Mouse (Mus musculus) myocyte (in vitro differentiated cells): ENCODE data around the gene Nap1l5. TPM values are rescaled to one million over a fixed set of nuclear protein-coding genes. Genes with fewer than 3 reads are reported as not detected.

ENCODE experiments used
- H3K27me3 ChIP-seq: one replicate; pipeline ENCODE4 v1.6.1; 2011; ENCODE audit not compliant: control insufficient read depth, insufficient read depth, insufficient read length
- H3K36me3 ChIP-seq: one replicate; pipeline ENCODE4 v1.6.1; 2011; ENCODE audit not compliant: control insufficient read depth, insufficient read depth
- H3K4me2 ChIP-seq: one replicate; pipeline ENCODE4 v1.6.1; 2011; ENCODE audit warnings: low read depth, control low read depth
- H3K4me3 ChIP-seq: one replicate; pipeline ENCODE4 v1.5.1; 2011; ENCODE audit warnings: mild to moderate bottlenecking, control low read depth, moderate library complexity
- H3K79me2 ChIP-seq: one replicate; pipeline ENCODE4 v1.6.1; 2011; ENCODE audit not compliant: control insufficient read depth, insufficient read depth
- H3ac ChIP-seq: one replicate; pipeline ENCODE4 v1.6.1; 2011; ENCODE audit not compliant: control insufficient read depth, insufficient read length
- CEBPB ChIP-seq: IDR thresholded peaks from 2 replicates; pipeline ENCODE4 v1.6.1; 2011; ENCODE audit warnings: mild to moderate bottlenecking, moderate library complexity; ENCODE audit not compliant: poor library complexity, insufficient read depth, severe bottlenecking
- E2F4 ChIP-seq: IDR thresholded peaks from one replicate; pipeline ENCODE4 v1.6.1; 2011; ENCODE audit warnings: mild to moderate bottlenecking, control low read depth, moderate library complexity; ENCODE audit not compliant: insufficient read depth
- MAX ChIP-seq: IDR thresholded peaks from one replicate; pipeline ENCODE4 v1.6.1; 2011; ENCODE audit warnings: low read depth, mild to moderate bottlenecking, control low read depth
- MYOD1 ChIP-seq, 3 experiments: IDR thresholded peaks; one replicate each; pipeline ENCODE4 v1.6.1; 2011; ENCODE audit warnings: control low read depth in 2 of 3, low read depth in 2 of 3, mild to moderate bottlenecking in 2 of 3, moderate library complexity in 1 of 3; ENCODE audit not compliant: insufficient read length in 2 of 3, control insufficient read depth in 1 of 3
- MYOG ChIP-seq, 3 experiments: IDR thresholded peaks; one replicate each; pipeline ENCODE4 v1.6.1; 2011; ENCODE audit warnings: control low read depth in 2 of 3, low read depth in 2 of 3, mild to moderate bottlenecking in 2 of 3; ENCODE audit not compliant: insufficient read length in 2 of 3, control insufficient read depth in 1 of 3, insufficient read depth in 1 of 3
- POLR2A ChIP-seq: IDR thresholded peaks from one replicate; pipeline ENCODE4 v1.6.1; 2011; ENCODE audit warnings: low read depth, mild to moderate bottlenecking, control low read depth, moderate library complexity; ENCODE audit not compliant: insufficient read length
- POLR2AphosphoS2 ChIP-seq: IDR thresholded peaks from one replicate; pipeline ENCODE4 v1.6.1; 2011; ENCODE audit warnings: low read depth, control low read depth; ENCODE audit not compliant: insufficient read length
- REST ChIP-seq: IDR thresholded peaks from one replicate; pipeline ENCODE4 v1.6.1; 2011; ENCODE audit warnings: mild to moderate bottlenecking, control low read depth, moderate library complexity; ENCODE audit not compliant: insufficient read depth, insufficient read length
- SRF ChIP-seq: IDR thresholded peaks from one replicate; pipeline ENCODE4 v1.6.1; 2011; ENCODE audit warnings: low read depth; ENCODE audit not compliant: control insufficient read depth, insufficient read length
- TCF12 ChIP-seq: IDR thresholded peaks from one replicate; pipeline ENCODE4 v1.6.1; 2011; ENCODE audit warnings: mild to moderate bottlenecking, control low read depth; ENCODE audit not compliant: poor library complexity, insufficient read depth, severe bottlenecking
- TCF3 ChIP-seq: IDR thresholded peaks from one replicate; pipeline ENCODE4 v1.6.1; 2011; ENCODE audit warnings: low read depth, control low read depth; ENCODE audit not compliant: insufficient read length
- USF1 ChIP-seq: IDR thresholded peaks from one replicate; pipeline ENCODE4 v1.6.1; 2011; ENCODE audit warnings: low read depth, mild to moderate bottlenecking, control low read depth, moderate library complexity
- polyA plus RNA-seq: library from polyadenylated mRNA; unstranded; fragments of >200 nt; fragmentation: generic; extraction: Trizol; gene quantifications from one replicate; pipeline ENCODE4 v1.2.1, GENCODE M21; 2012; ENCODE audit warnings: missing spikeins

Nap1l5 gene
- polyA plus RNA-seq, 1 experiment = 0.11 TPM

DNA sequence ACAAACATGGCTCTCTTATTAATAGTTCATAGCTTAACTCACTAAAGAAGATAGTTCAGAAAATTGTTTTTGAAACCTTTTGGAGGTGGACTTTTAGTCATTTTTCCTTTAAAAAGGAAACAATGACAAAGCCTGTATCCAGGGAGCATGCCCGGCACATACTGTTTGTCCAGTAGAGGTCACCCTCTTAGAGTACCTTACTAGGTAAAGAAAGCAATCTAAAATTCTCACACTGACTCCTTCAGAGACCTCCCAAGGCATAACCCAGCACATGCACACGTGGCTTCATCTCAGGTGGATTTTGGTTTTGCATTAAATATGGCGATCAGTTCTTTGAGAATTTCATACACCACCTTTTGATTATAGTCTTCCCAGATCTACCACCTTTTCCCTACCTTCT lies 14.7 kb upstream of the Nap1l5 start:
- no peak for TF ChIP-seq POLR2AphosphoS2
- TF ChIP-seq TCF3 = no peak
- no peak for TF ChIP-seq POLR2A
- no peak for TF ChIP-seq MAX
- no peak for TF ChIP-seq REST
- TF ChIP-seq USF1 = no peak
- TF ChIP-seq TCF12 = no peak
- no peak for TF ChIP-seq SRF
- no peak for TF ChIP-seq E2F4
- TF ChIP-seq MYOG (IDR thresholded peaks at IDR 0.05; ENCODE audit: control insufficient read depth in 1 of 3, insufficient read depth in 1 of 3, insufficient read length in 2 of 3, low read depth in 2 of 3) = no peak
- TF ChIP-seq MYOD1 (IDR thresholded peaks at IDR 0.05; ENCODE audit: control insufficient read depth in 1 of 3, insufficient read length in 2 of 3, low read depth in 2 of 3) = no peak
- no peak for TF ChIP-seq CEBPB
- Histone ChIP-seq H3K79me2 (no peaks in the 10 kb centered on the region), H3K4me2 (no peak overlapping the region), H3ac (no peak overlapping the region), H3K4me3 (no peak overlapping the region), H3K27me3 (no peaks in the 10 kb centered on the region), H3K36me3 (no peaks in the 10 kb centered on the region)

DNA sequence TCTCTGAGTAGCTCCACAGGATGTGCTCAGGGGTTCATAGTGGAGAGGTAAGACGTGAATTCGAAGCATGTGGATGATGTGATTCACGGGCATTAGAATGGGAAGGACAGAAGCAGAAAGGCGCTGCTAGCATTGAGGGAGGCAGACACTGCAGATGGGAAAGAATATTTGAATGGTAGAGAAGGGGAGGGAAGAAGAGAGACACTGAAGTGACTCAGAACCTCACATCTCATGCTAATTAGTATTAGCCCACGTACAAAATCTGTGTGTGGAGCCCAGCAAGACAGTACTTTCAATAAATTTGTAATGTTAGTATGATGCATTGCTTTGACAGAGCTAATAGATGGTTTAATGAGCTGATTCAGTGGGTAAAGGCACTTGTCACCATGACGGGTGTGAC lies 13.9 kb upstream of the Nap1l5 start:
- TF ChIP-seq E2F4 = no peak
- no peak for TF ChIP-seq POLR2A
- no peak for TF ChIP-seq POLR2AphosphoS2
- TF ChIP-seq USF1 = no peak
- no peak for TF ChIP-seq REST
- TF ChIP-seq MYOD1 (IDR thresholded peaks at IDR 0.05; ENCODE audit: control insufficient read depth in 1 of 3, insufficient read length in 2 of 3, low read depth in 2 of 3) = no peak
- TF ChIP-seq CEBPB = no peak
- no peak for TF ChIP-seq SRF
- no peak for TF ChIP-seq MYOG (IDR thresholded peaks at IDR 0.05; ENCODE audit: control insufficient read depth in 1 of 3, insufficient read depth in 1 of 3, insufficient read length in 2 of 3, low read depth in 2 of 3)
- TF ChIP-seq TCF3 = no peak
- TF ChIP-seq TCF12 = no peak
- TF ChIP-seq MAX = no peak
- H3K36me3 ChIP-seq = no peaks in the 10 kb centered on the region
- no peaks in the 10 kb centered on the region for H3K27me3 ChIP-seq

DNA sequence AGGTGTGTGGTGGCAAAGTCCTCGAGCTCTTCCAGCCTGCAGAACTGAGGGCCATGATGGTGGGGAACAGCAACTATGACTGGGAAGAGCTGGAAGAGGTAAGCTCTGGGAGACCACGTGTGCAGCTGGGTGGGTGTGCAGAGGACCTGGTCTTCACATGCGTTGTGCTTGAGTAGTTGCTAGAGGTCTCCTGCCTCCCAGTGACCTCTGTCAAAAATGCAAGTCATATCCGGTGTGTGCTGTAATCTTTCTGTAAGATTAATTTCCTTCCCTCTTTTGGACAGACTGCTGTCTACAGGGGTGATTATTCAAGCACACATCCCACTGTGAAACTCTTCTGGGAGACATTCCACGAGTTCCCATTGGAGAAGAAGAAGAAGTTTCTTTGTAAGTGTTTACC lies 9.6 kb upstream of the Nap1l5 start:
- TF ChIP-seq POLR2A (no peak), MYOG (IDR thresholded peaks at IDR 0.05; ENCODE audit: control insufficient read depth in 1 of 3, insufficient read depth in 1 of 3, insufficient read length in 2 of 3, low read depth in 2 of 3) (no peak), TCF12 (no peak), POLR2AphosphoS2 (no peak), MYOD1 (IDR thresholded peaks at IDR 0.05; ENCODE audit: control insufficient read depth in 1 of 3, insufficient read length in 2 of 3, low read depth in 2 of 3) (no peak), REST (no peak), E2F4 (no peak), CEBPB (no peak), SRF (no peak), MAX (no peak), TCF3 (no peak), USF1 (no peak)
- no peak overlapping the region for H3K4me2 ChIP-seq
- H3K36me3 ChIP-seq = no peaks in the 10 kb centered on the region
- no peak overlapping the region for H3K4me3 ChIP-seq
- no peaks in the 10 kb centered on the region for H3K79me2 ChIP-seq
- H3K27me3 ChIP-seq = no peaks in the 10 kb centered on the region
- H3ac ChIP-seq = no peak overlapping the region

More for the DNA sequence above, 13.9 kb upstream of the Nap1l5 start:
- H3ac ChIP-seq = no peak overlapping the region
- H3K4me2 ChIP-seq = no peak overlapping the region
- H3K79me2 ChIP-seq = no peaks in the 10 kb centered on the region
- no peak overlapping the region for H3K4me3 ChIP-seq

DNA sequence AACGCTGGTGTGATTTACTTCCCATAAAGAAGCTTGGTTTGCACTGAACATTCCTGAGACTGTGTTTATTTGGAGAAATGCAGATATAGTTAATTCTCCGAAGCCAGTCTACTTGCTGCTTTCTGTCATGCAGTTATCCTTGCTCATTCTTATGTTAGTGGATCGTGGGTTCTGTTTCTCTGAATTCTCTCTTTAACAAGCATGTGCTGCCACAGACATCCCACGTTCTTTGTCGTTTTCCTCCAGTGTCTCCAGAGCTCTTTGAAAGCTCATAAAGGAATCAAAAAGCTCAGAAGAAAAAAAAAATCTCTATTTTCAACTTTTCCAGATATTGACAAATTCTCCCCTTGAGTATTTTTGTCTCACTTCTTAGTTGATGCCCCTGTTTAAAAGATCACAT lies 7.1 kb upstream of the Nap1l5 start:
- no peak overlapping the region for H3K4me2 ChIP-seq
- H3K36me3 ChIP-seq = no peaks in the 10 kb centered on the region
- H3K79me2 ChIP-seq = no peaks in the 10 kb centered on the region
- TF ChIP-seq POLR2A = no peak
- no peak for TF ChIP-seq MYOD1 (IDR thresholded peaks at IDR 0.05; ENCODE audit: control insufficient read depth in 1 of 3, insufficient read length in 2 of 3, low read depth in 2 of 3)
- no peak for TF ChIP-seq POLR2AphosphoS2
- no peak for TF ChIP-seq MYOG (IDR thresholded peaks at IDR 0.05; ENCODE audit: control insufficient read depth in 1 of 3, insufficient read depth in 1 of 3, insufficient read length in 2 of 3, low read depth in 2 of 3)
- no peak for TF ChIP-seq USF1
- TF ChIP-seq SRF = no peak
- no peak for TF ChIP-seq E2F4
- TF ChIP-seq TCF3 = no peak
- TF ChIP-seq REST = no peak
- no peak for TF ChIP-seq TCF12
- no peak for TF ChIP-seq CEBPB
- no peak for TF ChIP-seq MAX
- H3ac ChIP-seq = no peak overlapping the region
- no peaks in the 10 kb centered on the region for H3K27me3 ChIP-seq
- H3K4me3 ChIP-seq = no peak overlapping the region

DNA sequence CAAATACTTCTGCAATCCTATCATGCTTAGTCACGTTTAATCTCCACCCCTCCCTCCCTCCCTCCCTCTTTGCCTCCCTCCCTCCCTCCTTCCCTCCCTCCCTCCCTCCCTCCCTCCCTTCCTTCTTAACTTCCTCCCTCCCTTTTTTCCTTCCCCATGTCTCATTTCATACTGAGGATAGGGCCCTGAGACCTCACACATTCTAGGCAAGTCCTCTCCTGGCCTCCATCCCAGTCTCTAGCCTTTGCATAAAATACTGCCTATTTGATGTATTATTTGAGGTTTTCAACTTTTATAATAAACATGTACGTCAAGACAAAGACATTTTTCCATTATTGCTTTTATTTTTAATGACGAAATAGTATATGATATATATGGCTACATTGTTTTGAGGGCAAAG lies 6.7 kb upstream of the Nap1l5 start:
- Histone ChIP-seq H3K79me2 (no peaks in the 10 kb centered on the region), H3K36me3 (no peaks in the 10 kb centered on the region)

More for the DNA sequence above, 6.7 kb upstream of the Nap1l5 start:
- Histone ChIP-seq H3K27me3 (no peaks in the 10 kb centered on the region), H3K4me2 (no peak overlapping the region), H3ac (no peak overlapping the region), H3K4me3 (no peak overlapping the region)
- no peak for TF ChIP-seq MAX
- no peak for TF ChIP-seq MYOG (IDR thresholded peaks at IDR 0.05; ENCODE audit: control insufficient read depth in 1 of 3, insufficient read depth in 1 of 3, insufficient read length in 2 of 3, low read depth in 2 of 3)
- no peak for TF ChIP-seq REST
- no peak for TF ChIP-seq USF1
- no peak for TF ChIP-seq POLR2A
- no peak for TF ChIP-seq TCF12
- no peak for TF ChIP-seq MYOD1 (IDR thresholded peaks at IDR 0.05; ENCODE audit: control insufficient read depth in 1 of 3, insufficient read length in 2 of 3, low read depth in 2 of 3)
- TF ChIP-seq E2F4 = no peak
- no peak for TF ChIP-seq SRF
- no peak for TF ChIP-seq POLR2AphosphoS2
- TF ChIP-seq CEBPB = no peak
- no peak for TF ChIP-seq TCF3
